Mouse (Mus musculus): Measurements from ENCODE around the gene Clcf1.
A peak's percentile ranks its signal among the peaks of the same experiment; 100 is the strongest.

The Clcf1 gene

GRCm38 (mm10) chr19:4214071-4214770 is at the start of gene Clcf1, which contains the start of gene AC109138.7:
Gene Clcf1 (plus strand): TSS chr19:4214238.
Gene AC109138.7 (plus strand): TSS chr19:4214357.
- DNase-seq = peak; percentile 78 to 82

GRCm38 (mm10) chr19:4164721-4165120 is 49.3 kb upstream of the Clcf1 start:
- peak in 1 of 2 experiments; percentile 5 for DNase-seq

- peak in 1 of 2 experiments; percentile 5 for DNase-seq
Observed at GRCm38 (mm10) chr19:4166678-4167476, 47.2 kb upstream of the Clcf1 start.

GRCm38 (mm10) chr19:4169378-4169784 is 44.7 kb upstream of the Clcf1 start:
- peak; percentile 99 to 100 for DNase-seq

GRCm38 (mm10) chr19:4169810-4170209 is 44.2 kb upstream of the Clcf1 start:
- DNase-seq = no peak

GRCm38 (mm10) chr19:4170723-4171392 is 43.2 kb upstream of the Clcf1 start:
- DNase-seq = no peak

- DNase-seq = no peak
Observed at GRCm38 (mm10) chr19:4171393-4172290, 42.4 kb upstream of the Clcf1 start.

- DNase-seq = no peak
Observed at GRCm38 (mm10) chr19:4172925-4173324, 41.1 kb upstream of the Clcf1 start.

GRCm38 (mm10) chr19:4175368-4175947 is 38.6 kb upstream of the Clcf1 start, which contains the start of gene Carns1:
Gene Carns1 (minus strand): TSS chr19:4175479.
- DNase-seq = no peak

GRCm38 (mm10) chr19:4180411-4180810 is 33.6 kb upstream of the Clcf1 start:
- DNase-seq = no peak

- DNase-seq = peak; percentile 60 to 66
Observed at GRCm38 (mm10) chr19:4181892-4182291, 32.1 kb upstream of the Clcf1 start.

- no peak for DNase-seq
Observed at GRCm38 (mm10) chr19:4183689-4184088, 30.3 kb upstream of the Clcf1 start.

- peak; percentile 72 to 73 for DNase-seq
Observed at GRCm38 (mm10) chr19:4184976-4185975, 28.8 kb upstream of the Clcf1 start.

GRCm38 (mm10) chr19:4187303-4187702 is 26.7 kb upstream of the Clcf1 start:
- DNase-seq = no peak

GRCm38 (mm10) chr19:4189051-4189620 is 24.9 kb upstream of the Clcf1 start:
- DNase-seq = no peak

- peak; percentile 83 to 88 for DNase-seq
Observed at GRCm38 (mm10) chr19:4190831-4191334, 23.2 kb upstream of the Clcf1 start, which contains the start of gene Tbc1d10c. Gene Tbc1d10c (minus strand): TSS chr19:4191284.

GRCm38 (mm10) chr19:4191528-4192250 is 22.3 kb upstream of the Clcf1 start, which contains the start of gene Ppp1ca:
Gene Ppp1ca (plus strand): TSS chr19:4192065.
- DNase-seq = peak; percentile 95 to 97

- DNase-seq = no peak
Observed at GRCm38 (mm10) chr19:4192251-4192985, 21.6 kb upstream of the Clcf1 start.
